Mouse (Mus musculus) layer of hippocampus, adult 2 months (tissue): ENCODE results near the gene Fgf11. TPM values are rescaled to one million over a fixed set of nuclear protein-coding genes. Genes with fewer than 3 reads are reported as not detected.

Source experiments
- DNase-seq, 2 experiments: peaks; one replicate each; pipeline ENCODE4 v3.0.0; 2022; ENCODE audit warnings: low spot score in 2 of 2
- H3K27ac ChIP-seq: fragments of 200-600 bp; 2 replicates; pipeline ENCODE4 v1.8.1; 2022
- H3K4me3 ChIP-seq: fragments of 200-600 bp; 2 replicates; pipeline ENCODE4 v1.8.1; 2022; ENCODE audit warnings: mild to moderate bottlenecking
- CTCF ChIP-seq: fragments of 200-600 bp; conservative IDR thresholded peaks from 2 replicates; pipeline ENCODE4 v1.8.1; 2022; ENCODE audit warnings: antibody characterized with exemption, mild to moderate bottlenecking, moderate library complexity
- total RNA-seq, 2 experiments: library from RNA; stranded (reverse); gene quantifications; 2 replicates each; pipeline ENCODE4 v1.2.3; 2021

Fgf11 gene
- total RNA-seq, 2 experiments from 2014 or later = 25.6 to 28.0 TPM

DNA sequence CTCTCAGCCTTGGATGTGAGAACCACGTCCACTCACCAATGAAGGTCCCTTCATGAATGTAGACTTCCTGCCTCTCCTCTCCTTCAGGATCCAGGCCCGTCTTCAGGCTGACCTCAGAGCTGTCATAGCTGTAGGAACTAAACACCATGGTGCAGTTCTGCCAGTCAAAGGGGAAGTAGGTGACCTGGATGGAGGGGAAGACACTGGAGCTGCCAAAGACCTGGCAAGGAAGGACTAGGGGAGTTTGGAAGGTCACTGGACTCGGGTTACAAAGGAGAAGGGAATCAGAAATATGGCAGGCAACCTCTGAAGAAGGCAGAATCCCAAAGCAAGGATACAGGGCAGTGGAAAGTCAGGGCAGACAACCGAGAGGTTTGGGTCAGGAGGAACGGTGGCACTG is 8.2 kb downstream of the Fgf11 start:
- no peak overlapping the region for H3K4me3 ChIP-seq
- DNase-seq = no peak
- TF ChIP-seq CTCF = no peak
- no peak overlapping the region for H3K27ac ChIP-seq

DNA sequence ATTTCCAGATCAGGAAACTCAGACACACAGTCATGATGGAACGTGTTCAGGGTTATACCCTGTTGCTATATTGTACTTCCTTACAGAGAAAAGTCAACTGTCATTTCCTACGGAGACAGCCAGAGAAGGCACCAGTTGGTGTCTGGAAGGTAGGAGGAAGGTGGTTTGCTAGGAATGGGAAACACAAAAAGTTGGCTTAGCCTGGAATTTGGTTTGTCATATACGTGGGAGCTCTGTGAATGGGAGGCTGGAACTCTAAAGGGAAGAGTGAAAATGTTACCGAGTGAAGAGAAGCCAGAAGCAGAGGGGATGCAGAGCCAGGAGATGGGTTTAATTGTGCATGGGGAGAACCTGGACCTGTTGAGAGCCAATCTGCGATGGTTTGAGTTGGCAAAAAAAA is 10.2 kb downstream of the Fgf11 start:
- DNase-seq = no peak
- no peak overlapping the region for H3K4me3 ChIP-seq
- TF ChIP-seq CTCF = no peak
- H3K27ac ChIP-seq = no peak overlapping the region

DNA sequence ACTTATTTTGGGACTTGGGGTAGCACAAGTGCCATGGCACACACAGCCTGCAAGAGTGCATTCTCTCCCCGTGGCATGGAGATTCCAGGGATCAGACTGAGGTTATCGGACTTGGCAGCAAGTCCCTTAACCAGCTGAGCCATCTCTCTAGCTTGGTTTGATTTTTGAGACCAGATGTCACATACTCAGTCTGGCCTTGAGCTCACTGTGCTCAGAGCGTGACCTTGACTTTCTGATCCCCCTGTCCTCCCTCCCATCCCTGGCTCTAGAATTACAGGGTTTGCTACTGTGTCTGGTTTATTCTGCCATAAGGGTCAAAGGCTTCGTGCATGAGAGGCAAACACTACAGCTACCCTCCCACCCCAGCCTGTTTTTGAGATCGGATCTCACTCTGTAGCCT is 12.2 kb downstream of the Fgf11 start:
- Histone ChIP-seq H3K4me3 (no peak overlapping the region), H3K27ac (no peak overlapping the region)
- no peak for DNase-seq
- no peak for TF ChIP-seq CTCF

DNA sequence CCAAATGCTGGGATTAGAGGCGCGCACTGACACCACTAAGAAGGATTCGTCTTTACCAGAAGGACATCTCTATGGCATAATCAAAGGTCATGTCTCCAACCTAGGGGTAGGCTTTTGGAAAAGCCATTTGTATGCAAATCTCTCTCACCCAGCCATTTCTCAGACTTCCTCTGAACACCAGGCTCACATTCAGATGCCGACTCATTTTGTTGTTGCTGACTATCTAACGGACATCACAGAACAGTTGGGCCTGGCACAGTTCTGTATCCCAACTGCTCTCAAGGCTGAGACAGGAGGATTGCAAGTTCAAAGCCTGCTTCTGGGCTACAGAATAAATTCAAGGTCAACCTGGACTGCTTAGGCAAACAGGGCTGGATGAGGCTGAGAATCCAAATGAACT is 14.4 kb downstream of the Fgf11 start:
- no peak overlapping the region for H3K4me3 ChIP-seq
- no peak for DNase-seq
- no peak overlapping the region for H3K27ac ChIP-seq
- no peak for TF ChIP-seq CTCF

DNA sequence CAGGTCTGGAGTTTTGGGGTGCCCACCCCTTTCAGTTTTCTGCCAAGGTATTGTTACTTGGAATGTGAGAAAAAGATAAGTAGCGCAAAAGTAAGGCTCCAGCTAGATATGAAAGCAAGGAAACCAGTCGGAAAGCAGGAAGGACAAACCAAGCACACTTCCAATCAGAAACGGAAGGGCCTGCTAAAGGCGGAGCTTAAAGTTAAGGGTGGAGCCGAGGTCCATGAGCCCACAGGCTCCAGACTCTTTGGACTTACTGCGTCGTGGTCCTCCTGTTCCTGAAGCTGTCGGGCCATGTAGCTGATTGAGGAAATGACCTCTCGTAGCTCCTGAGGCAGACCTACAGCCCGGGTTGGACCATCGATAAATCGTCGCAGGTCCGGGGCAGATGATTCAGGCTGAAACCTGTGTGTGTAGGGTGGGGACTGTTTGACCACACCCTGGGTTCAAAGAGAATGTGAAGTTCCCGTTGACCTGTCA is 16.8 kb downstream of the Fgf11 start:
- H3K4me3 ChIP-seq = peak overlapping the region; percentile 10; the same call in 1 of the 2 replicates
- DNase-seq = no peak
- TF ChIP-seq CTCF = no peak
- no peak overlapping the region for H3K27ac ChIP-seq

DNA sequence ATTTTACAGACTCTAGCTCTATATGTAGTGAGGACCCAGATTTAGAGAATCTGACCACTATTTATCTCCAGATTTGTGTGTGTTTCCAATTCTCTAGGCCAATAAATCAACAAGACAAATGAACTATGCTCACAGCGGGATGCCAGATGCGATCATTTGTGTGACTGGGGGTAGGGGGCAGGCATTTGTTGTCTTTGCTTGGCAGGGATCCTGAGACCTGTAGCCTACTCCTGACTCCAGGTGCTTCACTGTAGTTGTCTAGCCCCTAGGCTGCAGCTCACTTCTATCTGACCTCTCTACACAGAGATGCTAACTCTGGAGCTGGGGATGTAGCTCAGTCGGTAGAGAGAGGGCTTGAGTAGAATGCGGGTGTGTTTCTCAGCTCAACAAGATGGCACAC is 19.8 kb downstream of the Fgf11 start:
- Histone ChIP-seq H3K27ac (no peak overlapping the region), H3K4me3 (no peak overlapping the region)
- no peak for TF ChIP-seq CTCF
- no peak for DNase-seq

DNA sequence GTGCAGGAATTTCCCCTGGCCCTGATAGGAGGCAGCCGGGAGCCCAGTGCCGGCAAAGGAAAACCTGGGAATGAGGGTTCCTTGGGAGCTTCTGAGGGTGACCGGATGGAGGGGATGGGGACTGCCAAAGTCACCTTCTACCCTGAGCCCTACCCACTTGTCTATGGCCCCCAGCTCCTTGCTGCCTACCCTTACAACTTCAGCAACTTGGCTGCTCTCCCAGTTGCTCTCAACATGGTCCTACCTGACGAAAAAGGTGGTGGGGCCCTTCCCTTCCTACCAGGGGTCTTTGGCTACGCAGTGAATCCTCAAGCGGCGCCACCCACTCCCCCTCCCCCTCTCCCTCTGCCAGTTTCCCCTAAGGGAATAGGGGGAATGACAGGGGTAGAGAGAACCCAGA is 22.7 kb downstream of the Fgf11 start:
- no peak for DNase-seq
- Histone ChIP-seq H3K27ac (no peak overlapping the region), H3K4me3 (no peak overlapping the region)
- no peak for TF ChIP-seq CTCF

DNA sequence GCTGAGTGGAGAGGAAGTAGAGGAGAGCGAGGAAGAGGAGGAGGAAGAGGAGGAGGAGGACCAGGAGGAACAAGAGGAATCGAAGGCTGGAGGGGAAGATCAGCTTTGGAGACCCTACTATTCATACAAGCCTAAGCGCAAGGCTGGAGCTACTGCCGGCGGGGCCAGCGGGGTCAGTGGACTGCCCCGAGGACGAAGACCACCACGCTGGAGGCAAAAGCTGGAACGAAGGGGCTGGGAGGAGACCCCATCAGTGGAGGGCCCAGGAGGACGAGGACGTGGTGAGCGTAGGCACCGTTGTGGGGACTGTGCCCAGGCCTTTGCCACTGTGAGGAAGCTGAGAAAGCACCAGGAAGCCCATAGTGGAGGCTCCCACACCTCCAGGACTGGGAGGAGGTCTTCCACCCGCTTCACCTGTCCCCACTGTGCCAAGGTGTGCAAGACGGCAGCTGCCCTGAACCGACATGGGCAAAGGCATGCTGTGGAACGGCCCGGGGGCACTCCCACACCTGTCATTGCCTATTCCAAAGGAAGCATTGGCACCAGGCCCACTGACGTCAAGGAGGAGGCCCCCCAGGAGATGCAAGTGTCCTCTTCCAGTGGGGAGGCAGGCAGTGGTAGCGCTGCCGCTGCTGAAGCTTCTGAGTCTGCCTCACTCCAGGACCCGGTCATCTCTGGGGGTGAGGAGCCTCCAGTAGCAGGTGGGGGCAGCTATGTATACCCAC is 23.2 kb downstream of the Fgf11 start:
- TF ChIP-seq CTCF = no peak
- Histone ChIP-seq H3K27ac (no peak overlapping the region), H3K4me3 (no peak overlapping the region)
- DNase-seq = no peak

DNA sequence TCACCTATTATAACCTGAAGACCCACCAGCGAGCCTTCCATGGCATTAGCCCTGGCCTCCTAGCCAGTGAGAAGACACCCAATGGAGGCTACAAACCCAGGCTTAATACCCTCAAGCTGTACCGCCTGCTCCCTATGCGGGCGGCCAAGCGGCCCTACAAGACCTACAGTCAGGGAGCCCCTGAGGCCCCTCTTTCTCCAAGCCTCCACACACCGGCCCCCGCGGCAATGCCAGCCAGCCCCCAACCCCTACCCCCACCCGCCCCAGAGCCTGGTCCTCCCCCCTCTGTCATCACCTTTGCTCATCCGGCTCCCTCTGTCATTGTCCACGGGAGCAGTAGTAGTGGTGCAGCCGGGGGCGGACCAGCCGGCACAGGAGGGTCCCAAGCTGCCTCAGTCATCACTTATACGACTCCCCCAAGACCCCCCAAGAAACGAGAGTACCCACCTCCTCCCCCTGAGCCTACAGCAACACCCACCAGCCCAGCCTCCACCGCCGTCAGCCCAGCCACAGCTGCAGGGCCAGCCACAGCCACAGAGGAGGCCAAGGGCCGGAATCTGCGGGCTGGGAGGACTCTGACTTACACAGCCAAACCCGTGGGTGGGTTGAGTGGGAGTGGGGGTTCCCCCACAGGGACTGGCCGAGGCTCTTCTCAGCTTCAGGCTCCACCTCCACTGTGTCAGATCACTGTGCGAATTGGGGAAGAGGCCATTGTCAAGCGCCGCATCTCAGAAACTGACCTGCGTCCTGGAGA is 24.0 kb downstream of the Fgf11 start:
- TF ChIP-seq CTCF = no peak
- Histone ChIP-seq H3K4me3 (no peak overlapping the region), H3K27ac (no peak overlapping the region)
- DNase-seq = no peak

DNA sequence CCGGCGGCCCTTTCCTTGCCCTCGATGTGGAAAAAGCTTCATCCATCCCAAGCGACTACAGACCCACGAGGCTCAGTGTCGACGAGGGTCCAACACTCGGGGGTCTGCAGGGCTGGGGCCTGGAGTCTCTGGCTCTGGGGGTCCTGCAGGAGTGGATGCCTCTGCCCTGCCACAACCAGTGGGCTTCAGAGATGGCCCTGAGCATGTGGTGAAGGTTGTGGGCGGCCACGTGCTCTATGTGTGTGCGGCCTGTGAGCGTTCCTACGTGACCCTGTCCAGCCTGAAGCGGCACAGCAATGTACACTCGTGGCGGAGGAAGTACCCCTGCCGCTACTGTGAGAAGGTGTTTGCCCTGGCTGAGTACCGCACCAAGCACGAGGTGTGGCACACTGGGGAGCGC is 25.2 kb downstream of the Fgf11 start:
- no peak for TF ChIP-seq CTCF
- Histone ChIP-seq H3K4me3 (no peak overlapping the region), H3K27ac (no peak overlapping the region)
- no peak for DNase-seq

DNA sequence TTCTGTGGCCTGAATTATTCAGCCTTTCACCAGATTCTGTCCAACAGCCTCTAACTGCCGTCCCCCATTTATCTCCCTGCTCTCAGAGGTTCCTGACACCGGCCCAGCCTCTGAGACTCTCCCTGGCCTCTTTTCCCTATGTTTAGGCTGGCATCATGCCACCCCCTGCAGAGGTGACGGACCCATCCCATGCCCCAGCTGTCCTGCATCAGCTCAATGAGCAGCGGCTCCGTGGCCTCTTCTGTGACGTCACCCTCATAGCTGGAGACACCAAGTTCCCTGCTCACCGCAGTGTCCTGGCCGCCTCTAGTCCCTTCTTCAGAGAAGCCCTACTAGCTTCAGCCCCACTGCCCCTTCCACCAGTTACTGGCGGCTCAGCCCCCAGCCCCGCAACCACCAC is 25.9 kb downstream of the Fgf11 start:
- H3K4me3 ChIP-seq = no peak overlapping the region

DNA sequence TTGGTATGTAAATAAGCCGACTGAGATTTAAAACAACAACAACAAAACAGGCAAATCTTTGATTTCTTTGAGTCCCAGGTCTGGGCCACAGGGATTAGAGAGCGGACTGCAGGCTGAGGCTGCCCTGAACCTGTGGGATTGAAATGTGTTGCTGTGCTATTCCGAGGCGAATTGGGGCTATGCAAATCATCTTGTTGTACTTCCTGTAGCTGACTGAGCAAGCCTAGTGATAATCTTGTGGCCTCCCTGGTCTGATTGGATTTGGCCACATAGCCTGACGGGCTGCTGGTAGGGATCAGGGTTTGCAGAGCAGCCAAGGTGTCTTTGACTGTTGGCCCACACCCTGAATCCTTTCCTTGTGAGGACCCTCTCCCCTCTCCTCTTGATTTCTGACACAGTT is 26.7 kb downstream of the Fgf11 start:
- Histone ChIP-seq H3K27ac (no peak overlapping the region), H3K4me3 (no peak overlapping the region)
- no peak for TF ChIP-seq CTCF
- DNase-seq = no peak

More for the DNA sequence above, 25.9 kb downstream of the Fgf11 start:
- DNase-seq = no peak
- no peak overlapping the region for H3K27ac ChIP-seq
- TF ChIP-seq CTCF = no peak

DNA sequence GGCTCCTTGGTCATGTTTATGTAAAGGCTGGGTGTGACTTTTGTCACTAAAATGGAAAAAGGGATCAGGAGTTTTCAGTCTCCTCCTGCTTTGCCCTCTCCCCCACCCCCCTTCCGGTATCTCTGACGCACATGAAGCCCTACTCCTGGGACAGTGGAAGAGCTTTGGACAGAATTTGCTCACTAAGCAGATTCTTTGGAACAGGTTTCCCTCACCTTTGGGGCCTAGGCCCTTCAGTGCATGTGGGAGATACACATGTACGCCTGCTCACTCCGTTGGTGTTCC is 34.1 kb downstream of the Fgf11 start:
- no peak for DNase-seq
- peak overlapping the region; percentile 96 for H3K4me3 ChIP-seq
- no peak for TF ChIP-seq CTCF
- H3K27ac ChIP-seq = peak overlapping the region; percentile 100; the same call in 1 of the 2 replicates
